Mouse (Mus musculus): ENCODE measurements around the gene Mtif2.
"Not testable (repeated sequence)": the region's sequence is repeated elsewhere in the genome, so short reads cannot be mapped to it uniquely, and the experiment has no call there.

Gene Mtif2

GRCm38 (mm10) chr11:29525988-29526794 is at the start of gene Mtif2:
Mtif2 (plus strand) TSS chr11:29526408.
- DNase-seq, result peak; percentile 88 to 89

GRCm38 (mm10) chr11:29493135-29493534 is 33.1 kb upstream of the Mtif2 start:
- DNase-seq, result no peak

GRCm38 (mm10) chr11:29496962-29497361 is 29.2 kb upstream of the Mtif2 start:
- no peak for DNase-seq

- no peak for DNase-seq
Observed at GRCm38 (mm10) chr11:29503948-29504893, 22.0 kb upstream of the Mtif2 start.

- no peak for DNase-seq
Observed at GRCm38 (mm10) chr11:29504899-29505625, 21.1 kb upstream of the Mtif2 start.

GRCm38 (mm10) chr11:29509421-29509820 is 16.8 kb upstream of the Mtif2 start:
- DNase-seq, result no peak

GRCm38 (mm10) chr11:29512818-29513535 is 13.2 kb upstream of the Mtif2 start:
- DNase-seq, result no peak

- DNase-seq, result no peak
Observed at GRCm38 (mm10) chr11:29514325-29514681, 11.9 kb upstream of the Mtif2 start.

- DNase-seq, result peak; percentile 89 to 90
Observed at GRCm38 (mm10) chr11:29514682-29515412, 11.4 kb upstream of the Mtif2 start, which contains the start of gene Prorsd1. Prorsd1 (minus strand) TSS chr11:29515033.

- no peak for DNase-seq
Observed at GRCm38 (mm10) chr11:29538201-29538600, 12.0 kb downstream of the Mtif2 start.

GRCm38 (mm10) chr11:29544225-29544945 is 18.2 kb downstream of the Mtif2 start:
- no peak for DNase-seq

GRCm38 (mm10) chr11:29545150-29545752 is 19.0 kb downstream of the Mtif2 start:
- DNase-seq, result not testable (repeated sequence)

GRCm38 (mm10) chr11:29546297-29546696 is 20.1 kb downstream of the Mtif2 start:
- not testable (repeated sequence) for DNase-seq

- no peak for DNase-seq
Observed at GRCm38 (mm10) chr11:29546762-29547161, 20.6 kb downstream of the Mtif2 start.

- DNase-seq, result no peak
Observed at GRCm38 (mm10) chr11:29547249-29547751, 21.1 kb downstream of the Mtif2 start.

GRCm38 (mm10) chr11:29547752-29548503 is 21.7 kb downstream of the Mtif2 start, which contains the start of the genes Clhc1 and Rps27a:
Clhc1 (plus strand) TSS chr11:29547950.
Rps27a (minus strand) TSS chr11:29548109.
- peak; percentile 96 to 97 for DNase-seq

- DNase-seq, result peak in 1 of 2 experiments; percentile 17
Observed at GRCm38 (mm10) chr11:29548504-29549424, 22.6 kb downstream of the Mtif2 start.

GRCm38 (mm10) chr11:29549425-29549778 is 23.2 kb downstream of the Mtif2 start:
- no peak for DNase-seq

Measured in cerebellum, postnatal 14 days (tissue).